Mouse (Mus musculus) cerebellum, postnatal 10 days (tissue): Measurements from ENCODE around the gene Ano10.

ENCODE experiments used
- DNase-seq, 2 experiments: peaks; one replicate each; pipeline ENCODE4 v3.0.0; 2021; ENCODE audit warnings: mixed read lengths in 2 of 2

Ano10 gene

DNA sequence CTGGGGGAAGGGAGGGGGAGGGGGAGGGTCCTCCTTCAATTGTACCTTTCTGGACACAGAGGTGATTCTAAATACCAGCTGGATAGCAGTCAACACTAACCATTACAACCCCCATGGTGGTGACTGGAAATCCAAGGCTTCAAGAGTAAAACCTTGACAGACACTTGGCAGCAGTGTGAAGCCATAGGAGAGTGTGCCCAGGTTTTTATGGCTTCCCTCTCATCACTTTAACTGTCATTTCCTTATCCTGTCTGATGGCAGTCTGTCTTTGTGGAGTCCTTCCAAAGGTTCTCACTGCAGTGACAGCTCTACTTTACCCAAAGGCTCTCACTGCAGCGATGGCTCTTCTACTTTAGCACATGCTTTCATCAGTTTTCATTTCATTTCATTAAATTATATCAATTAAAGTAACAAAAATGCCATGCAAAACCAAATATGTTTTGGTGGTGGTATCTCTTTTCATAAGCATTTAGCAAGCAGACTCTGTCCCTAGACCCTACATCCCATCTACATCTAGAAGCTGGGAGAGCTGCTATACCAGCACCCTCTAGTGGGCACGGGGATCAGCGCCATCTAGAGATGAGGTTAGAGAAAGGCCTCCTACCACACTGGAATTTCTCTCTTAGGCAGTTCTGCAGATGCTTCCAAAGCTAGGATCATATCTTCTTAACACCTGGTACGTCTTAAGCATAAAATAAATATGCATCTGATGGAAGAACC, 50.0 kb downstream of the Ano10 start:
- DNase-seq: peak; percentile 87 to 89

- no peak for DNase-seq
Observed at GRCm38 (mm10) chr9:122243297-122243696, 50.9 kb downstream of the Ano10 start.

DNA sequence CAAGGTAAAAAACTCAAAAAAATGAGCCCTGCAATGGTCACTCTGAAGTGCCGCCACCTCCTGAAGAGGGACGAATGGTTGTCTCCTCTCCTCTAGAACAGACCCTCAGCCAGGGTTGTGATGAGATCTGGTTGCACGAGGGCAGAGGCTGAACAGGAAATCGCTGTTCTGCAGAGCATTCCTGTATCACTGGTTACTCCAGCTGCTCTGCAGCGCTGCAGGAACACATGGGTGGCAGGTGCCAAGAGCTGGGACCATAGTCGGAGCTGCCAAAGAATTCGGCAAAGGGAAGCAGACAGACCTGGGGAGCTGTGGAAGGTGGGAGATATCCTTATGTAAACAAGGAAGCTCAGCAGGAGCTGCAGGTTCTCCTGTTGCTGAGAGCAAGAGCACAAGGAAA, 51.4 kb downstream of the Ano10 start:
- DNase-seq: peak in 1 of 2 experiments; percentile 42

DNA sequence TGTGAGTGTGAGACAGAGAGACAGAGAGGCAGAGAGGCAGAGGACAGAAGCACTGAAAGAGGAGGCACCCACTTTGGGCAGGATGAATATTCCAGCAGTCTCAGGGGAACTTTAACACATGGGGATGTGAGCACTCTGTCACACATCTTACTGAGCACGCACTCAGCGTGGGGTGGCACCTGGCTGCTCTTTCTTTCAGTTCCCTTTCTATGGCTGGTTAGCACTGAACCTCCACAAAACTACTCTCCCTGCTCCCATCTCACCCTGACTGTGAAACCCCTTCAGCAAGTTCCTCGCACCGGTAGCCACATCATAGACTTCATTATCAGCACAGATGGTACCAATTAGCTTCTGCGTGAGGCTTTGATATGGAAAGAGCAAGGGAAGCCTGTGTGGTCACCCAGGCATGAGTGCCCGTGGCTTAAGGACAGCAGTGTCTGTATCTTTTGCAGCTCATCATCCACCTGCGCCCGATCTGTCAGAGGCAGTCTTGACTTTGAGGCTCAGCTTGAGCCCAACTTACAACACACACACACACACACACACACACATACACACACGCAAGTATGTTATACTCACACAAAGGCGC, 52.3 kb downstream of the Ano10 start:
- DNase-seq: peak; percentile 49 to 65

DNA sequence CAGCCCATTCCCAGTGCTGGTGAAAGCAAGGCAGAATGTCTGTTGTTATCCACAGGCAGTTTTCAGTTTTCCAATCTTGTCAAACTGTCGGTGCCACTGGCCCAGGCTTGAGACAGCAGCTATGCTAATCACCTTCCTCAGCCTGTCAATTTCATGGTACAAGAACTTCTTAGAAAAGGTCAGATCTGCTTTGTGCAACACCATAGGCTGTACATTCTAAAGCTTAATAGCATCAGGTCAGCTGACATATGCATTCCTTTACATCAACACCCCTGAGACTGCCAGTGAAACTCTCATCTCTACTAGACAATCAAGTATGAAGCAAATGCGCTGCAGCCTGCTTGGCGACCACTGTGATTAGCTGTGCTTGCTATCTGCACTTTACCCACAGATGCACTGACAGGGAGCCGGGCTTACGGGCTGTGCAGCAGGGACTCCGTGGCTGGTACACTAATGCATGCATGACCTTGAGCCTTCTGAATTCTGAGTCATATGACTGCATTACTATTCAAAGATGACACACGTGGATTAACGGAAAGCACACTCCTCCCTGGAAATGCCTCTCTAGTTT, 53.5 kb downstream of the Ano10 start:
- DNase-seq: no peak

DNA sequence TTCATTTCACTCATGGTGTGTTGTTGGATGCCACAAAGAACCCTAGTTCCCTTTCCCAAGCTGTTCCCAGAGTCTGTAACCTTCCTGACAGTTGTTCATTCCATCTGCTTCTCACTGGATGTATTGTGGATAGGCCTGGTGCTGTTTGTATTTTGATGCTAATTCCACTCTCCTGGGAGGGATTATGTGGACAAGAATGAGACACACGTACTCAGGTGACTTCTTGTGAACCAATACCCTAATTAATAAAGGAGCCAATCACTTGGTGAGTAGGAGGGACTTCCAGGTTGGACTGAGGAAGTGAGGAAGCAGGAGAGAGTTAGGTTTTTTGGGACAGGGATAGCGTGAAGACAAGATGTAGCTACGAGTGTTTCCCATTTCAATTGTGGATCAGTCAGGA, 59.5 kb downstream of the Ano10 start:
- DNase-seq: no peak

GRCm38 (mm10) chr9:122233972-122234345, 60.3 kb downstream of the Ano10 start:
- no peak for DNase-seq

GRCm38 (mm10) chr9:122233316-122233971, 60.8 kb downstream of the Ano10 start:
- DNase-seq: no peak

DNA sequence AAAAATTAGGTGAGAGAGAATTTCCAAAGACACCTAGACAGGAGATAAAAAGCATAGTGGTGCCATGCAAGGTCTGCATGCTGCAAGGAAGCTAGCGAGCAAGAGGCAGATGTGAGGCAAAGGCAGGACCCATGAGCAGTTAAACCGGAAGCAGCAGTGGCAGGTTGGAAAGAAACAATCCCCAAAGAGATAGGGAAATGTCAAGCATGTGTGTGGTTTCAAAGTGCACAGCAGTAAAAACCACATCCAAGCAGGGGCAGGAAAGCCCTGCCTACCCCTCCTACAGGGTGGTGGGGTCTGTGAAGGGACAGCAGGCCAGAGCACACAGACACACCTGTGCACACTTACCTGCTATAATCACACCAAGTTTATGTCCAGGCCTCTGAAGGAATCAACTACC, 61.3 kb downstream of the Ano10 start:
- no peak for DNase-seq

- no peak for DNase-seq
Observed at GRCm38 (mm10) chr9:122230701-122231100, 63.5 kb downstream of the Ano10 start.

DNA sequence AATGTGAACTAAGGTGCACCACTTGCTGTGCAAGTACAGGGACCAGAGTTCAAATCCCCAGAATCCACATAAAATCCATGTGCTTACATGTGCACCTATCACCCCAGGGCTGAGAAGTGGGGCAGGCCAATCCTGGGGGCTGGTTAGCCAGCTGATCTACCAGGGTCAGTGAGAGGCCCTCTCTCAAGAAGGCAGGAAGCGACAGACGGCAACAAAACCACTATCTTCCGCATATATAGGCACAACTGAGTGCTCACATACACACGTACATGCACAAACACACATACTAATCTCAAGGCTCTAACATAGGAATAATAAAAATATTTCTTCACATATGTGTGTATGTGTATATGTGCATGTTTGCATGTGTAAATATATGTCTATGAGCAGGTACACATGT, 67.8 kb downstream of the Ano10 start:
- no peak for DNase-seq

DNA sequence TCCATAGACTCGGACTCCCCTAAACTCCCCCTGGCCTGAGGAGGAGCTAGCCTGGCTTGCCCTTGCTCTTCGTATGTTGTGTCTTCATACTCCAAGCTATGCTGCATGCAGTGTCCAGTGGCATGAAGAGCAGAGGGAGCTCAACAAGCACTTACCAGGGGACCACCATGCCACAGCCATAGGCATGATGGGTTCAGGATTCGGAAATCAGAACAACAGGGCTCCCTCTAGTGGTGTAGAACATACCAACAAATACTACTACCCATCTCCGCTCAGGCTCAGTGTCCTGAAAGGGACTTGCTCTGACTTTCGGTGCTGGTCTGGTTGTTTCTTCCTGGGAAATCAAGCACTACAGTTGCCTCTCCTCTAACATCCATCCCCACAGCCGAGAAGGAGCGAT, 68.9 kb downstream of the Ano10 start:
- DNase-seq: peak; percentile 68 to 88

- no peak for DNase-seq
Observed at GRCm38 (mm10) chr9:122223005-122223404, 71.2 kb downstream of the Ano10 start.

DNA sequence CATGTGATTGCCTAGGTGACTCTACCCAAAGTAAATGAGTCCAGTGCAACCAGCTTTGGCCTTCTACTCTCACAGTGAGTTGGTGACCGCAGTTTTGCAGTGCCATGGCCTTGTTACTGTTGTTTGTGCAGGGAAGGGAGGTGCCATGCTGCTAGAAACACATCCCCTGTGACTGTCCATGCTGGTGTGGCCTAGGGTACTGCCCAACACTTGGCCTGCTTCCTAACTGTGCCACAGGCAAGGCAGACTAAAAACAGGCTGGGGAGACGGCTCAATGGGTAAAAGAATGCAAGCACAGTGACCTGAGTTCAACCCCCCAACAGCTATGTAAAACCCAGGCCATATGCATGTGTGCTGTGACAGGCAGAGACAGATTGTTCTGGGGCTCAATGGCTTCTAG, 74.3 kb downstream of the Ano10 start:
- DNase-seq: no peak

DNA sequence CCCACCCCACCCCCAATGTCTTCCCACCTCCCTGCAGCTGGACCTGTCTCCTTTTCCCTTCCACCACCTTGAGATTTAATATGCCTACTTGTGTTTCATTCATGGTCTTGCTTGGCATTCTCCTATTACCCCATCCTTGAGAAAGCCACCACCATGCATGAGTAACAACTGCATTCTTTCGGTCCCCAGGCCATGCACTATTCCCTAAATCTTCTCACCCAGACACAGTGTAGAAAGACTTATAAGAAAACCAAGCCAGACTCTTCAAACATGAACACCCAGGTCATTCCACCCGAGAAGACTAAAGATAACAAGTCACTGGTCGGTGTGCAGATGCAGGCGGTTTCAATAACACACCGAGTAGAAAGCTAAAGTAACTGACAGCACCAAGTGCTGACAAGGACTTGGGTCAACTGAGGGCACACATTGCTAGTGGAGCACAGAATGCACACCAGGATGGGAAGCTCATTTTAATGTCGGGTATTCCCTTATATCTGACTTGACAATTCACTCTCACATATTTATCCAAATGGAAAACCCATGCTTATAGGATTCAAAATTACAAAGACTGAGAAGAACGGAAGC, 77.2 kb downstream of the Ano10 start:
- DNase-seq: no peak

DNA sequence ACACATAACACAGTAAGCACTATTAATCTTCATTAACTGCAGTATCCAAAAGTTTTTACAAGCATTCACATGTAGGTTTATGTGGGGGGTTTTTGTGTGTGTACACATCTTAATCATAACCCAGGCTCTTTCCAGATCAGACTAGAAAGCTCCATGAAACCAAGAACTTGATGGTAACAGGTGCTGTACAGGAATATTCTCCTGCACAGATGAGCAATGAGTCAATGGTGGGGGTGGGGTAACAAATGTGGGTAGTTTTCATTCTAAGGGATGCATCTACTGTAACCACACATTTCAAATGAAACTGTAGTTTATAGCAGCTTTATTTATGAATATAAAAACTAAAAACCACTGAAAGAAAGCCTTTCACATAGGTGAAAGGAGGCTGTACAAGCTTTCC, 79.1 kb downstream of the Ano10 start:
- no peak for DNase-seq

GRCm38 (mm10) chr9:122208311-122208710, 85.9 kb downstream of the Ano10 start:
- no peak for DNase-seq

- DNase-seq: peak; percentile 57 to 63
Observed at GRCm38 (mm10) chr9:122205543-122206200, 88.6 kb downstream of the Ano10 start.

DNA sequence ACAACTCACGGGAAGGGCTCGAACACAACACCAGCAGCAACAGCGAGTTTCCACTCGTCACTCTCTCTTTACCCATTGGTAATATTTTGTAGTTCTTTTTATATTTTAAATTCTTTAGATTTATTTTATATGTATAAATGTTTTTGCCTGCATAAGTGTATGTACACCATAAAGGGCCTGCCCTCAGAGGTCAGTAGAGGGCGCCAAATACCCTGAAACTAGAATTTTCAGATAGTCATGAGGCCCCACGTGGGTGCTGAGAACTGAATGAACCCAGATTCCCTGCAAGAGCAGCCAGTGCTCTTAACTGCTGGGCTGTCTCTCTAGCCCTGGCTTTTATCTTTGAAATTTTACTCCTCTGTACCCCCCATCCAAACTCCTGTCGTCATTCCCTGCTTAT, 89.7 kb downstream of the Ano10 start:
- DNase-seq: peak; percentile 35 to 48

GRCm38 (mm10) chr9:122199253-122199652, 95.0 kb downstream of the Ano10 start:
- peak; percentile 47 to 70 for DNase-seq

GRCm38 (mm10) chr9:122198621-122199020, 95.6 kb downstream of the Ano10 start:
- DNase-seq: no peak

DNA sequence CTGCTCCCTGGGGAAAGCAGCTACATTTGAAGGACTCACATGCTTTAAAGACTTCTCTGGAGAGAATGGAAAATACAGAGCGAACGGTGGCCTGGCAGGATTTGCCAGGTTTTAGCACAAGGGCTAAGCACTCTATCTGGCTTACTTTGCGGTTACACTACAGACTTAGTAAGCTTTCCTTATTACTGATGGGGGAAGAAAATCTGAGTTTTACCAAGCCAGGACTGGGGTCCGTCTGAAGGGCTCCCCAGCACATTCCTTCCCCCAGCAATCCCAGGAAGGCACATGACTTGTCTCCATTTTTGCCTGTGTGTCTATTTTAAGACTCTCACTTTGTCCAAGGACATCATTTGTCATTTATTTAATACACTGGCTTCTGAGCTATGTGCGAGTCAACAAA, 97.2 kb downstream of the Ano10 start:
- no peak for DNase-seq
